Mouse (Mus musculus): Measurements from ENCODE around the gene Babam2. TPM values are rescaled to one million over a fixed set of nuclear protein-coding genes. Genes with fewer than 3 reads are reported as not detected.

The Babam2 gene
- polyA plus RNA-seq, 1 experiment from 2014 or later = 78.7 TPM

DNA sequence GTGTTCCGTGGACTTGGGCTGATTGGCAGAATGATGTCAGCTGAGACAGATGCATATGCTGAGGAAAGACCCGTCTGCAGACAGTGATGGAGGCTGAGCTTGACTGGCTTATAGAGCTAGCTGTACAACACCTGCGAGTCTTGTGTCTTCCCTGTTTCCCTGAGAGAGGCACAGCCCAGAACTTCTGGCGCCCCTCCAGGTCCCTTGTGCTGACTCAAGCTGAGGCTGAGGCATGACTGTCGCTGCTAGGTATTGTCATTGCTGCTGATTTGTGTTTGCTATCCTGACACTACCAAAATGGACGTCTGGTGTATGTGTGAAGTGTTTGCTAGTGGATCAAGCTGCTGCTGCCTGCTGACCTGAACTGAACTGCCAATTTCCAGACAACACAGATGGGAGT, 27.0 kb downstream of the Babam2 start:
- H3K4me3 ChIP-seq (replicated peaks) = no peak overlapping the region
- no peak overlapping the region for H3K4me2 ChIP-seq (replicated peaks)
- H3K27ac ChIP-seq = no peak overlapping the region
- no peak for ATAC-seq
- no peaks in the 10 kb centered on the region for H3K36me3 ChIP-seq
- H3K9me3 ChIP-seq = no peaks in the 10 kb centered on the region
- 70% methylated on average over 6 of the region's 6 CpGs for WGBS
- no peak overlapping the region for H3K9ac ChIP-seq
- no peaks in the 10 kb centered on the region for H3K27me3 ChIP-seq (replicated peaks)
- H3K4me1 ChIP-seq (replicated peaks) = no peaks in the 10 kb centered on the region

DNA sequence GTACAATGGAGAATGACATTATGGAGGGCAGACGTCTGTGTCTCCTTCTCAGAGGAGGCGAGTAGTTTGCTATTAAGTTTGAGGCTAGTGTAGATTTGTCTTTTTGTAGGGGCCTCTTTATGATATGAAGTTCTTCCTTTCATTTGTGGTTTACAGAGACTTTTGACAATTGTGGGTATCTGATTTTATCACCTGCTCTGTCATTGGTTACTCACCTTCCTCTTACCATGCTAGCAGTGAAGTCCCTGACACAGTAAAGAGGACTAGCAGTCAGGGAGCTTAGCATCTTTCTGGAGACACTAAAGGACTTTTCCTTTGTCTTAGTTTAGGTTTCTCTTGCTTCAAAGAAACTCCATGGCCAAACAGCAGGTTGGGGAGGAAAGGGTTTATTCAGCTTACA, 28.4 kb downstream of the Babam2 start:
- Histone ChIP-seq H3K4me1 (replicated peaks) (no peaks in the 10 kb centered on the region), H3K36me3 (no peaks in the 10 kb centered on the region), H3K27me3 (replicated peaks) (no peaks in the 10 kb centered on the region), H3K9ac (no peak overlapping the region), H3K4me3 (replicated peaks) (no peak overlapping the region), H3K27ac (no peak overlapping the region), H3K4me2 (replicated peaks) (no peak overlapping the region), H3K9me3 (no peaks in the 10 kb centered on the region)
- no peak for ATAC-seq
- 78% methylated on average over 2 of the region's 2 CpGs for WGBS

DNA sequence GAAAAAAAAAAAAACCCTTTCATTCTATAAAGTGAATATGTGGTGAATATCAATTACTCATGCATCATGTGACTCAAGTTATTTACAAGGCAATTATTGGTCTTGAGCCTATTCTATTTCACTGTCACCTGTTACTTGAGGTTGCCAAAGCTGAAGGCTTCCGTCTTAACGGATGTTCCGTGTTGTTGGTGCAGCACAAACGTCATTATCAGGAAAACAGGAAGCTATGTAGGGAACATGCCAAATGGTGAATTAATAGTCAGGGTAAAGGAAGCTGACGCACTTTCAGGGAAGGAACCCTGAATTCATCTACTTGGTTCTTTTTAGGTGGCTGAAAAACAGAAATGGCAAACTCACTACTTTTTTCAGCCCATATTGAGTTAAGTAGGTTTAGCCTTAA, 30.0 kb downstream of the Babam2 start:
- no peak overlapping the region for H3K9ac ChIP-seq
- H3K27ac ChIP-seq = no peak overlapping the region
- no peak for ATAC-seq
- no peaks in the 10 kb centered on the region for H3K4me1 ChIP-seq (replicated peaks)
- no peaks in the 10 kb centered on the region for H3K36me3 ChIP-seq
- no peak overlapping the region for H3K4me3 ChIP-seq (replicated peaks)
- no peaks in the 10 kb centered on the region for H3K9me3 ChIP-seq
- 77% methylated on average over 5 of the region's 5 CpGs for WGBS
- H3K27me3 ChIP-seq (replicated peaks) = no peaks in the 10 kb centered on the region
- H3K4me2 ChIP-seq (replicated peaks) = no peak overlapping the region

DNA sequence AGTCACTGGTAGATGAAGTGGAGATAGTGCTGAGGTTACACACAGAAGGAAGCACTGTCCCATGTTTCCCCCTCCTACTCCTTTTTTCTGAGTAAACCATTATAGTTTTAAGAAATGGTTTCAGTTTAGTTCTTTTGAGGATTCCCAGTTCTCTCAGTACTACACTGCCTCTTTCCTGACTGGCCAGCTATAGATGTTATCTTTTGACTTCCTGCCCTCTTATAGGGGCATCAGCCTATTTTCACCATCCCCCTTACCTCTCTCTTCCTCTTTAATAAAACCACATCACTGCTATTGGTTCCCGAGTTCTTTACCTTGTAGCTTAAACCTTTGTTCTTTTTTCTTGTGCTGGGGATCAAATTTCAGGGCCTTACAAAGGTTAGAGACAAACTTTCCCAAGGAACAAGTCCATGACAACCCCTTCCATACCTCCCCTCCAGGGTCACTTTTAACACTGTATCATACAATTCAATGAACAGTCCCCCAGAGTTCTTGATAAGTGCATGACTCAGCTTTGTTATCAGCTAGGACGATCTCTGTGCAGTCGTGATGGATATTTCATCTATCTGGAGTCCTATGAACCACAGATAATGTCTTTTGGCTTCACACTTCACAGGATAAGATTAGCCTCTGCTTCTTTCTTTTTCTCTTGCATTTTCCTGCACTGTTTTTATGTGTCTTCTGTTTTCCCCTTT, 35.3 kb downstream of the Babam2 start:
- no peaks in the 10 kb centered on the region for H3K36me3 ChIP-seq
- H3K4me1 ChIP-seq (replicated peaks) = no peaks in the 10 kb centered on the region
- H3K27me3 ChIP-seq (replicated peaks) = no peaks in the 10 kb centered on the region
- ATAC-seq = no peak
- H3K27ac ChIP-seq = no peak overlapping the region
- 31% methylated on average over 3 of the region's 3 CpGs for WGBS
- no peak overlapping the region for H3K4me3 ChIP-seq (replicated peaks)
- no peak overlapping the region for H3K9ac ChIP-seq
- no peaks in the 10 kb centered on the region for H3K9me3 ChIP-seq
- H3K4me2 ChIP-seq (replicated peaks) = no peak overlapping the region

DNA sequence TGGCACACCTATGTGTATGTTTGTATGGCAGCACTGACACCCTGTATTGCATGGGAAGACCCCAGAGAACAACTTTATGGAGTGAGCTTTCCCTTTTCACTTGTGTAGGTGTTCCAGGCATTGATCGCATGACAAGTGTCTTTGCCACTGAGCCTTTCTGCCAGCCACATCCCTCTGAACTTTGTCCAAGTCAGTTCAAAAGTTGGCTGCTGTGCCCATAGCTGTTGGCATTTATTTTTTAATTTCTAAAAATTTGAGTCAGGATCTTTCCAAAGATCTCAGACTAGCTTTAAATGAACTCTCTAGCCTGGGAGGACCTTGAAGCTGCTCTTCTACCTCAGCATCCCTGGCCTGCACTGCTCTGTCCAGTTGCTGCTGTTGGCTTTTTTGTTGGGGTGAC, 44.4 kb downstream of the Babam2 start:
- WGBS = 100% methylated on average over 1 of the region's 1 CpGs
- no peaks in the 10 kb centered on the region for H3K36me3 ChIP-seq
- no peaks in the 10 kb centered on the region for H3K9me3 ChIP-seq
- H3K27ac ChIP-seq = no peak overlapping the region
- no peak overlapping the region for H3K4me3 ChIP-seq (replicated peaks)
- ATAC-seq = no peak
- H3K4me1 ChIP-seq (replicated peaks) = no peaks in the 10 kb centered on the region
- H3K4me2 ChIP-seq (replicated peaks) = no peak overlapping the region
- H3K9ac ChIP-seq = no peak overlapping the region
- H3K27me3 ChIP-seq (replicated peaks) = no peaks in the 10 kb centered on the region

DNA sequence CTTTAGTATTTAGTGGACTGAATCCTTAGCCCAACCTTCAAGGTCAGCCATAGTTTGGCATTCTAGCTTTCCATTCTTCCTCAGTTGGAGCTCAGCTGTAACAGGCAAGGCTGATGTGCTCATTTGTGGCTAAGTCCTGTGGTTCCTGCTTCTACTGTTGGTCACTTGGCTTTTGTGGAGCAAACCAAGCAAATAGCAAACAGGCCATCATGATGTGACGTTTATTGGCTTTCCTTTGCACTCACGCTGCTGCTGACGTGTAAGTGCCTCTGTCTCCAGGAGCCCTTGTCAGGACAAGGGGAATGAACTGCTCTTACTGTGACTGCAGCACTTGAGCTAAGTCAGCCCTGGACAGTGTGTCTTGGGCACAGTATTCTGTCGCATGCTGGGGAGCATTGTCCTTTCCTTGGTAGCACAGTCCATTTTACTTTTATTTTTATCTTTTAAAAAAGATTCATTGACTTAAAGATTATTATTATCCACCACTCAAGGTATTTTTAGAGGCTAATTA, 45.1 kb downstream of the Babam2 start:
- no peaks in the 10 kb centered on the region for H3K36me3 ChIP-seq
- no peak overlapping the region for H3K27ac ChIP-seq
- H3K4me3 ChIP-seq (replicated peaks) = no peak overlapping the region
- no peaks in the 10 kb centered on the region for H3K27me3 ChIP-seq (replicated peaks)
- no peak overlapping the region for H3K4me2 ChIP-seq (replicated peaks)
- no peak overlapping the region for H3K9ac ChIP-seq
- H3K9me3 ChIP-seq = no peaks in the 10 kb centered on the region
- no peak for ATAC-seq
- H3K4me1 ChIP-seq (replicated peaks) = no peaks in the 10 kb centered on the region
- WGBS = 64% methylated on average over 4 of the region's 4 CpGs

DNA sequence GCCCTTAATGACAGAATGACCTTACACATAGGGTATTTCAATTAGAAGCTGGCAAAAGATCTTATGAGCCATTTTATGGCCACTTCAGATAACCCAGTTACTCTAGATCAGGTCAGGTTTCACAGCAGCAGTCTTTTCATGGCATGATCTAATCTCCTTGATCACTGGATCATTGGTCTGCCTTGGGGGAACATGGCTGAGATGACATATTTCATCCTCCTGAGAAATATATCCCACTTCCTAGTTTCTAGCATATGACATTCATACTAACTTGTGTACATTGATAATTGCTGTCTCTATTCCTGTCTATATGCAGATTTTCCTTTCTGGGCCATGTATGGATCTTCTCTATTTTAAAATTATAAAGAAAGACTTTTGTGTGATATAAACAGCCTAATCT, 51.9 kb downstream of the Babam2 start:
- H3K4me2 ChIP-seq (replicated peaks) = no peak overlapping the region
- no peak overlapping the region for H3K9ac ChIP-seq
- no peak overlapping the region for H3K27ac ChIP-seq
- H3K27me3 ChIP-seq (replicated peaks) = no peaks in the 10 kb centered on the region
- ATAC-seq = no peak
- H3K4me1 ChIP-seq (replicated peaks) = no peaks in the 10 kb centered on the region
- no peaks in the 10 kb centered on the region for H3K36me3 ChIP-seq
- H3K9me3 ChIP-seq = no peaks in the 10 kb centered on the region
- H3K4me3 ChIP-seq (replicated peaks) = no peak overlapping the region

DNA sequence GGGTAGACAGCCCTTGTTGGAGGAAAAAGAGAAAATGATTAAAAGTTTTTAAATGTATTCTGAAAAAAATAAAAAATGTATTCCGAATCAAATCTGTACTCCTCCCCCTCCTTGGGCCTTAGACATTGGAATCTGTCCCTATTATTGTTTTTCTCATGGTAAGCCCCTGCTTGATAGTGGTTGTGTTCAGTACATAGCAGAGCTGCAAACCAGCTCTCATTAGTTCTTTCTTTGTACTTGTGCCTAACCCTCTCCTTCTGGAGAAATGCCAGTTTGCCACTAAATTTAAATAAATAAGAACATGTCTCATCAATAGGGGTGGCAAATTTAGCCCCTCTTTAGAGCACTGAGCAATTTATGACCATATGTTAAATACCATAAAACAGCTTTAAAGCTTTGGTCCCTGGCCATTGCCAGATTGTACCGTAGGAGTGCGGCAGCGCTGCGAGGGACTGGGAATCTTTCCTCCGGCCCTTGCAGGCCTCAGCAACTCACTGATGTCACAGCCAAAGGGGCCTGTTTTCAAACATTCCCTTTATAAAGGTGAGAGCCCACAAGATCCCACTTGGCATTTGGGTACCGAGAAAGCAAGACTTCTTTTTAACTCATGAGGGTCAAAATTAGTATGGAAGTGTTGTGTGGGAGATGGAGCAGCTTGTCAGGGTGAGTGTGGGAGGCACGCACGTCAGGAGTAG, 52.9 kb downstream of the Babam2 start:
- Histone ChIP-seq H3K9ac (no peak overlapping the region), H3K27ac (no peak overlapping the region), H3K36me3 (no peaks in the 10 kb centered on the region), H3K4me2 (replicated peaks) (no peak overlapping the region), H3K27me3 (replicated peaks) (no peaks in the 10 kb centered on the region), H3K9me3 (no peaks in the 10 kb centered on the region), H3K4me1 (replicated peaks) (no peaks in the 10 kb centered on the region), H3K4me3 (replicated peaks) (no peak overlapping the region)
- WGBS = 55% methylated on average over 9 of the region's 9 CpGs
- no peak for ATAC-seq

DNA sequence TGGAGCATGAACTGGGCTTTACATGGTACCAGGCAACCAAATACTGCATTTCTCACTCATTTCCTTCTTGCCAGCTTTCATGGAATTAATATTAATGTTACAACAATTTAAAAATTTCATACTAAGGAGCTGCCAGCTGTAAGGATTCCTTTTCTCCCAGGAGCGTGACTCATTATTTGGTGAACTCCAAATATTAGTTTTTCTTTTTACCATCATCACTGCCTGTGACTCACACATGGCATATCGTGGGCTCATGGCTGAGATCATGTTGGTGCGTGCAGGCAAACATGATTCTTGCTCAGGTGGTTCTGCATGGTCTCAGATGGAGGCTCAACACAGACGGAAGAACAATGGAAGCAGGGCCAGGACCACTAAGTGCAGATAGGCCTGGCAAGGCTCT, 53.5 kb downstream of the Babam2 start:
- no peaks in the 10 kb centered on the region for H3K4me1 ChIP-seq (replicated peaks)
- WGBS = 86% methylated on average over 4 of the region's 4 CpGs
- H3K4me3 ChIP-seq (replicated peaks) = no peak overlapping the region
- ATAC-seq = no peak
- H3K27me3 ChIP-seq (replicated peaks) = no peaks in the 10 kb centered on the region
- no peak overlapping the region for H3K9ac ChIP-seq
- no peaks in the 10 kb centered on the region for H3K36me3 ChIP-seq
- H3K9me3 ChIP-seq = no peaks in the 10 kb centered on the region
- no peak overlapping the region for H3K4me2 ChIP-seq (replicated peaks)
- no peak overlapping the region for H3K27ac ChIP-seq

DNA sequence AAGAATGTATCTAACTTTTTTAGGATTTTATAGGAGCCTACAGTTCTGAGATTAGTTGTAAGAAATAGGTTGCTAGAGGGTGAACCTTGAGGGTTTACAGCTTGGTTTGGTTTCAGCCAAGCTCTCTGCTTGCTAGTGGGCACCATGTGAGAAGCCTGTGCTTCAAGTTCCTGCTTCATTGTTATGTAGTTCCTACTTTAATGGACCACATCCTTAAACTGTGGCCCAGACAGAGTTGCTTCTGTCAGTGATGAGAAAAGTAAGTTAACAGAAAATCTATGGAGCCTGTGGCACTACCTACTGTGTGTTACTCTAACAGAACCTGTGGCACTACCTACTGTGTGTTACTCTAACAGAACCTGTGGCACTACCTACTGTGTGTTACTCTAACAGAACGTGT, 57.1 kb downstream of the Babam2 start:
- WGBS = 92% methylated on average over 1 of the region's 1 CpGs
- no peaks in the 10 kb centered on the region for H3K36me3 ChIP-seq
- no peak overlapping the region for H3K4me2 ChIP-seq (replicated peaks)
- no peaks in the 10 kb centered on the region for H3K4me1 ChIP-seq (replicated peaks)
- no peaks in the 10 kb centered on the region for H3K27me3 ChIP-seq (replicated peaks)
- no peak for ATAC-seq
- H3K4me3 ChIP-seq (replicated peaks) = no peak overlapping the region
- no peak overlapping the region for H3K27ac ChIP-seq
- H3K9me3 ChIP-seq = no peaks in the 10 kb centered on the region
- H3K9ac ChIP-seq = no peak overlapping the region

DNA sequence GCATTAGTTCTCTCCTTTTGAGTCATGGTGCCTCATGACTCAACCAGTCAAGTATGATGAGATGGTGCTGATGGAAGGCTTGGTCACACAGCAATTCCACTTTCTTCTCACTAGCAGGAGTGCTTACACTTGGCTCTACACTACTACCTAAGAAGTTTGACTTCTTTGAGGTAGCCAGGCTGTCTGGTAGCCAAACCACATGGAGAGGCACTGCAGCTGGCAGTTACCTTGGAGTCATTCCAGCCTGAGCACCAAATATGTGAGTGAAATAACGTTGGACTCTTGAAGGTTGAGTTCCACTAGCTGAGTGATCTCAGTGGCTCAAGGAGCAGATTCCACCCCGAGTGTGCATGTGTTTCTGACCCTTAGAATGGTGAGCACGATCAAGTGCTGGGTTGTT, 57.8 kb downstream of the Babam2 start:
- H3K9me3 ChIP-seq = no peaks in the 10 kb centered on the region
- WGBS = 87% methylated on average over 3 of the region's 3 CpGs
- no peak for ATAC-seq
- no peak overlapping the region for H3K4me2 ChIP-seq (replicated peaks)
- no peak overlapping the region for H3K4me3 ChIP-seq (replicated peaks)
- no peak overlapping the region for H3K27ac ChIP-seq
- no peak overlapping the region for H3K9ac ChIP-seq
- no peaks in the 10 kb centered on the region for H3K27me3 ChIP-seq (replicated peaks)
- no peaks in the 10 kb centered on the region for H3K4me1 ChIP-seq (replicated peaks)
- no peaks in the 10 kb centered on the region for H3K36me3 ChIP-seq

DNA sequence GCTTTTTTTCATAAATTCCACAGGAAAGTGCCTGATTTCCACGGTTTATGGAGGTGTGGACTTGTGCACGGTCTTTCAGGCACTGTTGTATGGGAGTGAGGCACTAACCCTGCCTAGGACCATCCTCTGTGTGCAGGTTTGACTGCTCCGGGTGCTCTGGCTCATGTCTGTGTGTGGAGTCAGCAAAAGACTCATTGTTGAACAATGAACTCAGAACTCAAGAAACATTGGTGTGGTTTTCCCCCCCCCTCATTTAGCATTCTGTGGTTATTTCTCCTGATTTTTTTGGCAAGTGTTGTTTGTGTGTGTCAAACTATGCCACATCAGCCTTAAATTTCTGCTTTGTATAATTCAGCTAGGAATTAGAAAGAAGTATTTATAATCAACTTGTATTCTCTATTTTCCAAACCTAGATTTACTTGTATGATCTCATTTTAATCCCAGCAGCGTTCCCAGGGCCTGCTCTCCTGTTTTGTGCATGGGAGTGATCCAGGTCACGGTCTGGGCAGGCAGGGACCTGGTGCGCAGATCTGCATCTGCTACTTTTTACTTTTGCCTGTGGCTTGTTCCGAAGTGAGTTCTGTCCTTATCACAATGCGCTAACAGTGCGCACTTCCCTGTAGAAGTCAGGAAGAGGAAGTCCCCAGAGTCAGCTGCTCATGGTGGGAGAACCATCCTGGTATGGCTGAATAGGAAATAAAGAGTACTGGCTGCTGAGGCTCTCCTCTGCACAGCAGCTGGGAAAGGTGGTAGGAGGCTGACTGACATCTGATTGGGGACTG, 61.0 kb downstream of the Babam2 start:
- no peaks in the 10 kb centered on the region for H3K27me3 ChIP-seq (replicated peaks)
- no peak overlapping the region for H3K9ac ChIP-seq
- 89% methylated on average over 9 of the region's 9 CpGs for WGBS
- no peak for ATAC-seq
- H3K4me2 ChIP-seq (replicated peaks) = no peak overlapping the region
- H3K27ac ChIP-seq = no peak overlapping the region
- no peak overlapping the region for H3K4me3 ChIP-seq (replicated peaks)
- H3K36me3 ChIP-seq = no peaks in the 10 kb centered on the region
- no peaks in the 10 kb centered on the region for H3K9me3 ChIP-seq
- no peaks in the 10 kb centered on the region for H3K4me1 ChIP-seq (replicated peaks)

Measured in intestine, embryonic 15.5 days (tissue).